Mouse (Mus musculus) brain, adult 2 months (tissue): ENCODE measurements around the gene Pla1a.
A peak's percentile ranks its signal among the peaks of the same experiment; 100 is the strongest.

ENCODE experiments used
- DNase-seq: peaks from one replicate; pipeline ENCODE4 v3.0.0; 2011; ENCODE audit warnings: low read depth, low spot score

Gene Pla1a

GRCm38 (mm10) chr16:38369431-38369830 is 63.5 kb downstream of the Pla1a start:
- DNase-seq: no peak

GRCm38 (mm10) chr16:38369000-38369399 is 63.9 kb downstream of the Pla1a start:
- no peak for DNase-seq

- peak; percentile 94 for DNase-seq
These were observed 64.6 kb downstream of the Pla1a start for GRCm38 (mm10) chr16:38368336-38368735.

- peak; percentile 59 for DNase-seq
These were observed 66.7 kb downstream of the Pla1a start for GRCm38 (mm10) chr16:38366231-38366630.

- peak; percentile 65 for DNase-seq
These were observed 67.6 kb downstream of the Pla1a start for GRCm38 (mm10) chr16:38365390-38365789.

GRCm38 (mm10) chr16:38363657-38364056 is 69.3 kb downstream of the Pla1a start:
- no peak for DNase-seq

GRCm38 (mm10) chr16:38363256-38363595 is 69.7 kb downstream of the Pla1a start:
- DNase-seq: no peak

GRCm38 (mm10) chr16:38362493-38363255 is 70.3 kb downstream of the Pla1a start:
- DNase-seq: no peak

GRCm38 (mm10) chr16:38361933-38362332 is 71.0 kb downstream of the Pla1a start, which contains the start of gene Popdc2:
Gene Popdc2 (plus strand): TSS chr16:38362209.
- DNase-seq: no peak

GRCm38 (mm10) chr16:38360317-38360716 is 72.6 kb downstream of the Pla1a start:
- no peak for DNase-seq

- DNase-seq: no peak
These were observed 73.1 kb downstream of the Pla1a start for GRCm38 (mm10) chr16:38359857-38360256.

GRCm38 (mm10) chr16:38359241-38359640 is 73.7 kb downstream of the Pla1a start:
- DNase-seq: no peak

- DNase-seq: no peak
These were observed 74.6 kb downstream of the Pla1a start for GRCm38 (mm10) chr16:38358256-38358812.

- DNase-seq: no peak
These were observed 78.6 kb downstream of the Pla1a start for GRCm38 (mm10) chr16:38354185-38354913.

GRCm38 (mm10) chr16:38353642-38354041 is 79.3 kb downstream of the Pla1a start:
- DNase-seq: no peak

GRCm38 (mm10) chr16:38352851-38353250 is 80.1 kb downstream of the Pla1a start:
- DNase-seq: no peak

GRCm38 (mm10) chr16:38352031-38352430 is 80.9 kb downstream of the Pla1a start:
- DNase-seq: no peak

GRCm38 (mm10) chr16:38350939-38351338 is 82.0 kb downstream of the Pla1a start:
- DNase-seq: no peak

GRCm38 (mm10) chr16:38350361-38350855 is 82.5 kb downstream of the Pla1a start:
- DNase-seq: no peak

- no peak for DNase-seq
These were observed 83.1 kb downstream of the Pla1a start for GRCm38 (mm10) chr16:38349881-38350280.

GRCm38 (mm10) chr16:38348217-38348761 is 84.7 kb downstream of the Pla1a start:
- no peak for DNase-seq

GRCm38 (mm10) chr16:38347588-38347987 is 85.4 kb downstream of the Pla1a start:
- no peak for DNase-seq
